Mouse (Mus musculus): ENCODE data around the gene Taf3.

DNA sequence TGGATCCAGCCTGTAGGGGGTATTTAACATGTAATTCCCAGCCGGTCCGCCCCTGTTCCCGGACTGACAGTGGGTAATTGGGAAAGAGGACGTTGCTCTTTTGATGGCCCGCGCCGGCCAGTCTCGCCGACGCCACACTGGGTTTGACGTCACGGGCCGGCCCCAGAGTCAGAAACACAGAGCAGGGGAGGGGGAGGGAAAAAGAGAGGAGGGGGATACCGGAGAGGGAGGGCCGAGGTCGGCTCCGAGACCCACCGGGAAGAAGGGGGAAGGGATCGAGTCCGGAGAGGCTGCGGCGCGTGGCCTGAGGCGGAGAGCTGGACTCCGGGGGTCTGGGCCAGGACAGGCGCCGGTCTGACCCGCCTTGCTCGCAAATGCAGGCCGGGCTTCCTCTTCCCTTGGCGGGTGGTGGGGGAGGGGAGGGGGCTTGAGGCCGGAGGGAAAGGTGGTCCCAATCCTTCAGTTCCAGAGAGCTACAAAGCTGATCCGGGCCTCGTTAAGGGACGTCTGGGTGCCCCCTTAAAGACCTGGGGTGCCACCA is 167.3 kb downstream of the Taf3 start, which contains the start of gene 4930412O13Rik:
- TF ChIP-seq MAFK (IDR thresholded peaks at IDR 0.05; ENCODE audit: insufficient read depth, low read depth, low read length) (no peak), ZC3H11A (IDR thresholded peaks at IDR 0.05; ENCODE audit: borderline replicate concordance, low read depth, low read length) (no peak), ZNF384 (IDR thresholded peaks at IDR 0.05; ENCODE audit: low read depth, low read length) (no peak)

Data from ES-E14 (cell line).